Mouse (Mus musculus) stomach, embryonic 16.5 days (tissue): ENCODE data around the gene 4430402I18Rik. TPM values are rescaled to one million over a fixed set of nuclear protein-coding genes. Genes with fewer than 3 reads are reported as not detected.

Experiments
- ATAC-seq: fragments of 200-750 bp; cut with Nextera tagmentation; 2 replicates; pipeline ENCODE4 v1.8.0; 2017; ENCODE audit warnings: moderate number of reproducible peaks, moderate TSS enrichment; ENCODE audit not compliant: insufficient read depth, low FRiP score
- H3K27ac ChIP-seq: fragments of 300-500 bp; sonication (generic); 2 replicates; pipeline ENCODE4 v1.5.1; 2014; ENCODE audit warnings: low read length
- H3K27me3 ChIP-seq: fragments of 300-500 bp; sonication (generic); 2 replicates; pipeline ENCODE4 v1.6.1; 2014; ENCODE audit warnings: low read length, control low read depth, mixed read lengths; ENCODE audit not compliant: control insufficient read depth, insufficient read depth
- H3K36me3 ChIP-seq: fragments of 300-500 bp; sonication (generic); 2 replicates; pipeline ENCODE4 v1.6.1; 2014; ENCODE audit warnings: low read length; ENCODE audit not compliant: control insufficient read depth, insufficient read depth
- H3K4me1 ChIP-seq: fragments of 300-500 bp; sonication (generic); 2 replicates; pipeline ENCODE4 v1.6.1; 2014; ENCODE audit warnings: low read length, control low read depth, mixed read lengths; ENCODE audit not compliant: control insufficient read depth, insufficient read depth
- H3K4me2 ChIP-seq: fragments of 300-500 bp; sonication (generic); 2 replicates; pipeline ENCODE4 v1.6.1; 2014; ENCODE audit warnings: low read depth, low read length, mixed read lengths
- H3K4me3 ChIP-seq: fragments of 300-500 bp; sonication (generic); replicated peaks from 2 replicates; pipeline ENCODE4 v1.5.1; 2014; ENCODE audit warnings: mild to moderate bottlenecking, low read length
- H3K9ac ChIP-seq: fragments of 300-500 bp; sonication (generic); 2 replicates; pipeline ENCODE4 v1.6.1; 2014; ENCODE audit warnings: low read length
- H3K9me3 ChIP-seq: fragments of 300-500 bp; sonication (generic); replicated peaks from 2 replicates; pipeline ENCODE4 v1.6.1; 2016; ENCODE audit warnings: low read length, control low read depth; ENCODE audit not compliant: control insufficient read depth
- WGBS: fragments of 180-500 bp; shearing (Covaris S2); extraction: QIAGEN DNeasy Blood & Tissue Kit; methylation state at CpG from one replicate; pipeline ENCODE4 v1.1.7; 2014; 5-methylcytosine and 5-hydroxymethylcytosine counted together
- polyA plus RNA-seq: library from polyadenylated mRNA; unstranded; fragments of >200 nt; fragmentation: Nextera tagmentation; extraction: Ambion mirVana; gene quantifications from 2 replicates; pipeline ENCODE4 v1.2.1, GENCODE M21; 2015

Gene 4430402I18Rik
- polyA plus RNA-seq, 1 experiment from 2014 or later = 0.74 TPM

GRCm38 (mm10) chr19:28897497-28897896, 70.1 kb downstream of the 4430402I18Rik start:
- ATAC-seq = no peak
- Histone ChIP-seq H3K27me3 (no peaks in the 10 kb centered on the region), H3K36me3 (no peaks in the 10 kb centered on the region), H3K9ac (no peak overlapping the region), H3K9me3 (no peaks in the 10 kb centered on the region), H3K4me2 (no peak overlapping the region), H3K4me3 (no peak overlapping the region), H3K27ac (no peak overlapping the region), H3K4me1 (no peaks in the 10 kb centered on the region)
- WGBS = 82% methylated on average over 9 of the region's 9 CpGs

- no peaks in the 10 kb centered on the region for H3K36me3 ChIP-seq
- H3K4me2 ChIP-seq = no peak overlapping the region
- no peak overlapping the region for H3K27ac ChIP-seq
- no peaks in the 10 kb centered on the region for H3K4me1 ChIP-seq
- no peak for ATAC-seq
- H3K9me3 ChIP-seq = no peaks in the 10 kb centered on the region
- WGBS = 80% methylated on average over 1 of the region's 1 CpGs
- no peak overlapping the region for H3K4me3 ChIP-seq
- no peak overlapping the region for H3K9ac ChIP-seq
- H3K27me3 ChIP-seq = no peaks in the 10 kb centered on the region
Observed at GRCm38 (mm10) chr19:28896639-28897038, 71.0 kb downstream of the 4430402I18Rik start.

- no peaks in the 10 kb centered on the region for H3K36me3 ChIP-seq
- no peaks in the 10 kb centered on the region for H3K4me1 ChIP-seq
- no peak overlapping the region for H3K9ac ChIP-seq
- H3K27ac ChIP-seq = no peak overlapping the region
- H3K27me3 ChIP-seq = no peaks in the 10 kb centered on the region
- 88% methylated on average over 1 of the region's 1 CpGs for WGBS
- no peak overlapping the region for H3K4me3 ChIP-seq
- ATAC-seq = no peak
- H3K9me3 ChIP-seq = no peaks in the 10 kb centered on the region
- H3K4me2 ChIP-seq = no peak overlapping the region
Observed at GRCm38 (mm10) chr19:28891864-28892263, 75.7 kb downstream of the 4430402I18Rik start.

GRCm38 (mm10) chr19:28891238-28891637, 76.4 kb downstream of the 4430402I18Rik start:
- Histone ChIP-seq H3K36me3 (no peaks in the 10 kb centered on the region), H3K4me3 (no peak overlapping the region), H3K4me1 (no peaks in the 10 kb centered on the region), H3K27ac (no peak overlapping the region), H3K4me2 (no peak overlapping the region), H3K9ac (no peak overlapping the region), H3K9me3 (no peaks in the 10 kb centered on the region), H3K27me3 (no peaks in the 10 kb centered on the region)
- WGBS = 75% methylated on average over 5 of the region's 5 CpGs
- ATAC-seq = no peak

- H3K4me3 ChIP-seq = no peak overlapping the region
- no peak overlapping the region for H3K9ac ChIP-seq
- 48% methylated on average over 3 of the region's 3 CpGs for WGBS
- no peaks in the 10 kb centered on the region for H3K36me3 ChIP-seq
- H3K27me3 ChIP-seq = no peaks in the 10 kb centered on the region
- ATAC-seq = no peak
- no peak overlapping the region for H3K27ac ChIP-seq
- H3K4me2 ChIP-seq = no peak overlapping the region
- H3K4me1 ChIP-seq = no peaks in the 10 kb centered on the region
- no peaks in the 10 kb centered on the region for H3K9me3 ChIP-seq
Observed at GRCm38 (mm10) chr19:28889251-28889650, 78.3 kb downstream of the 4430402I18Rik start.

GRCm38 (mm10) chr19:28888496-28888895, 79.1 kb downstream of the 4430402I18Rik start:
- Histone ChIP-seq H3K4me2 (no peak overlapping the region), H3K4me1 (no peaks in the 10 kb centered on the region), H3K4me3 (no peak overlapping the region), H3K36me3 (no peaks in the 10 kb centered on the region), H3K27ac (no peak overlapping the region), H3K9me3 (no peaks in the 10 kb centered on the region), H3K27me3 (no peaks in the 10 kb centered on the region), H3K9ac (no peak overlapping the region)
- WGBS = 21% methylated on average over 1 of the region's 1 CpGs
- ATAC-seq = no peak

- H3K9ac ChIP-seq = no peak overlapping the region
- no peaks in the 10 kb centered on the region for H3K27me3 ChIP-seq
- no peaks in the 10 kb centered on the region for H3K9me3 ChIP-seq
- H3K4me3 ChIP-seq = no peak overlapping the region
- WGBS = 64% methylated on average over 1 of the region's 1 CpGs
- no peak overlapping the region for H3K27ac ChIP-seq
- no peak overlapping the region for H3K4me2 ChIP-seq
- no peaks in the 10 kb centered on the region for H3K4me1 ChIP-seq
- no peak for ATAC-seq
- H3K36me3 ChIP-seq = no peaks in the 10 kb centered on the region
Observed at GRCm38 (mm10) chr19:28883126-28883525, 84.5 kb downstream of the 4430402I18Rik start.

- ATAC-seq = no peak
Observed at GRCm38 (mm10) chr19:28879476-28879875, 88.1 kb downstream of the 4430402I18Rik start.

GRCm38 (mm10) chr19:28870351-28870750, 97.2 kb downstream of the 4430402I18Rik start:
- Histone ChIP-seq H3K27ac (no peak overlapping the region), H3K9ac (no peak overlapping the region), H3K9me3 (no peaks in the 10 kb centered on the region), H3K36me3 (no peaks in the 10 kb centered on the region), H3K4me3 (no peak overlapping the region), H3K27me3 (no peaks in the 10 kb centered on the region), H3K4me2 (no peak overlapping the region), H3K4me1 (no peaks in the 10 kb centered on the region)
- 85% methylated on average over 2 of the region's 2 CpGs for WGBS
- ATAC-seq = no peak

More at GRCm38 (mm10) chr19:28879476-28879875, 88.1 kb downstream of the 4430402I18Rik start:
- no peaks in the 10 kb centered on the region for H3K9me3 ChIP-seq
- H3K36me3 ChIP-seq = no peaks in the 10 kb centered on the region
- no peaks in the 10 kb centered on the region for H3K4me1 ChIP-seq
- H3K4me2 ChIP-seq = no peak overlapping the region
- no peak overlapping the region for H3K9ac ChIP-seq
- no peak overlapping the region for H3K27ac ChIP-seq
- 91% methylated on average over 2 of the region's 2 CpGs for WGBS
- no peak overlapping the region for H3K4me3 ChIP-seq
- H3K27me3 ChIP-seq = no peaks in the 10 kb centered on the region
